Comparison of ENCODE assay signal across 16 mouse cellular contexts in genomic region chr4:153929921-153930320, GRCm38 (mm10). TPM values are rescaled to one million over a fixed set of nuclear protein-coding genes. Genes with fewer than 3 reads are reported as not detected.
DNase-seq lines count a peak whose midpoint lies in the region; ATAC-seq lines count a peak whose summit lies in the region.
"Had no signal": no experiment of that assay in that cellular context is flagged by ENCODE, and none has a peak within 500 bp of the region (broad histone marks: within the 10 kb centered on the region; RNA-seq: fewer than 3 reads in every experiment).

No protein-coding gene starts in this region.

- H3K4me1 ChIP-seq in forebrain, embryonic 13.5 days = peaks cover 12% of the 10 kb centered on the region; the same call in 1 of the 2 replicates
- peaks cover 9% of the 10 kb centered on the region for H3K4me1 ChIP-seq in forebrain, embryonic 12.5 days
- no peaks in the 10 kb centered on the region for H3K4me1 ChIP-seq in intestine, embryonic 15.5 days (replicated peaks)
- H3K4me1 ChIP-seq: heart, embryonic 12.5 days; kidney, embryonic 15.5 days had no signal

- H3K27ac ChIP-seq in forebrain, embryonic 13.5 days = no peak overlapping the region
- H3K27ac ChIP-seq in forebrain, embryonic 12.5 days = no peak overlapping the region
- H3K27ac ChIP-seq in intestine, embryonic 15.5 days = no peak overlapping the region
- H3K27ac ChIP-seq: kidney, embryonic 15.5 days had no signal

- H3K4me2 ChIP-seq in forebrain, embryonic 13.5 days = no peak overlapping the region
- H3K4me2 ChIP-seq in forebrain, embryonic 12.5 days = no peak overlapping the region
- no peak overlapping the region for H3K4me2 ChIP-seq in intestine, embryonic 15.5 days (replicated peaks)
- H3K4me2 ChIP-seq: heart, embryonic 12.5 days; kidney, embryonic 15.5 days; liver, embryonic 11.5 days had no signal

- 61% methylated on average over 4 of the region's 4 CpGs for WGBS in forebrain, embryonic 13.5 days
- WGBS in forebrain, embryonic 12.5 days = 84% methylated on average over 4 of the region's 4 CpGs
- 77% methylated on average over 4 of the region's 4 CpGs for WGBS in intestine, embryonic 15.5 days

- peak; percentile 55; the same call in 1 of the 2 replicates for ATAC-seq in forebrain, embryonic 13.5 days
- ATAC-seq in forebrain, embryonic 12.5 days (ENCODE audit: low FRiP score) = no peak
- ATAC-seq in intestine, embryonic 15.5 days = no peak

- no peak overlapping the region for H3K4me3 ChIP-seq in forebrain, embryonic 13.5 days
- no peak overlapping the region for H3K4me3 ChIP-seq in forebrain, embryonic 12.5 days (replicated peaks)
- H3K4me3 ChIP-seq in intestine, embryonic 15.5 days (replicated peaks) = no peak overlapping the region
- H3K4me3 ChIP-seq: heart, embryonic 12.5 days; kidney, embryonic 15.5 days had no signal

- no peaks in the 10 kb centered on the region for H3K36me3 ChIP-seq in forebrain, embryonic 13.5 days (ENCODE audit: poor library complexity, severe bottlenecking)
- no peaks in the 10 kb centered on the region for H3K36me3 ChIP-seq in forebrain, embryonic 12.5 days (replicated peaks)
- H3K36me3 ChIP-seq in intestine, embryonic 15.5 days = no peaks in the 10 kb centered on the region
- H3K36me3 ChIP-seq: G1E; heart, embryonic 12.5 days; kidney, embryonic 15.5 days had no signal

- H3K27me3 ChIP-seq in forebrain, embryonic 13.5 days = 0 out of 2 replicates have a peak, but pooled peaks cover 21% of the 10 kb centered on the region
- peaks cover 7% of the 10 kb centered on the region; the same call in 1 of the 2 replicates for H3K27me3 ChIP-seq in forebrain, embryonic 12.5 days
- no peaks in the 10 kb centered on the region for H3K27me3 ChIP-seq in intestine, embryonic 15.5 days (replicated peaks)
- H3K27me3 ChIP-seq: kidney, embryonic 15.5 days had no signal

- H3K9ac ChIP-seq in forebrain, embryonic 13.5 days = no peak overlapping the region
- H3K9ac ChIP-seq in forebrain, embryonic 12.5 days = no peak overlapping the region
- no peak overlapping the region for H3K9ac ChIP-seq in intestine, embryonic 15.5 days
- H3K9ac ChIP-seq: heart, embryonic 12.5 days; kidney, embryonic 15.5 days had no signal

- DNase-seq in right cerebral cortex, postnatal 10 days (ENCODE audit: low spot score in 2 of 2) = peak; percentile 41 to 69
- no peak for DNase-seq in right cerebral cortex, postnatal 25 days
- DNase-seq in layer of hippocampus, adult 18-20 months (ENCODE audit: low spot score in 2 of 2) = peak; percentile 50 to 82
- DNase-seq in adrenal gland, adult 2 months = no peak
- DNase-seq in adrenal gland, adult (ENCODE audit: inconsistent age in 2 of 2, low spot score in 1 of 2) = no peak
- DNase-seq: embryo, embryonic 11 days; gastrocnemius, postnatal 25 days; right cerebral cortex, postnatal 4 days; thymus, postnatal 25 days had no signal

- H3K9me3 ChIP-seq in forebrain, embryonic 13.5 days (replicated peaks) = no peaks in the 10 kb centered on the region
- H3K9me3 ChIP-seq in forebrain, embryonic 12.5 days = no peaks in the 10 kb centered on the region
- no peaks in the 10 kb centered on the region for H3K9me3 ChIP-seq in intestine, embryonic 15.5 days
- H3K9me3 ChIP-seq: heart, embryonic 12.5 days; kidney, embryonic 15.5 days had no signal

RNA-seq across cellular contexts. Expression of gene A430005L14Rik, which starts 27.1 kb away (rescaled TPM):
- polyA plus RNA-seq in forebrain, embryonic 13.5 days (2015; fragmentation: Nextera tagmentation; extraction: Ambion mirVana) = 82.9 and 86.8 TPM in 2 replicates
- polyA plus RNA-seq in forebrain, embryonic 12.5 days (2016; fragmentation: Nextera tagmentation; extraction: Ambion mirVana) = 91.6 and 96.0 TPM in 2 replicates
- 10 to 100 TPM; 24.6 to 25.5 TPM for total RNA-seq in layer of hippocampus, adult 18-20 months (2021)
- 10 to 100 TPM; 18.0 to 19.9 TPM for total RNA-seq in adrenal gland, adult 2 months (2021)
- 45.5 and 47.9 TPM in 2 replicates for polyA plus RNA-seq in adrenal gland, adult 2 months (2012; rRNA removed)
- 68.1 and 70.1 TPM in 2 replicates for polyA plus RNA-seq in intestine, embryonic 15.5 days (2015; fragmentation: Nextera tagmentation; extraction: Ambion mirVana)

RNA-seq across cellular contexts. Expression of gene Dffb, which starts 45.0 kb away (rescaled TPM):
- polyA plus RNA-seq in forebrain, embryonic 13.5 days (2015; fragmentation: Nextera tagmentation; extraction: Ambion mirVana) = 12.4 and 12.7 TPM in 2 replicates
- 9.9 and 11.9 TPM in 2 replicates for polyA plus RNA-seq in forebrain, embryonic 12.5 days (2016; fragmentation: Nextera tagmentation; extraction: Ambion mirVana)
- total RNA-seq in layer of hippocampus, adult 18-20 months (2021) = 10 to 100 TPM; 11.1 to 12.7 TPM
- total RNA-seq in adrenal gland, adult 2 months (2021) = 1 to 10 TPM; 2.9 to 3.7 TPM
- 12.7 and 13.5 TPM in 2 replicates for polyA plus RNA-seq in adrenal gland, adult 2 months (2012; rRNA removed)
- polyA plus RNA-seq in intestine, embryonic 15.5 days (2015; fragmentation: Nextera tagmentation; extraction: Ambion mirVana) = 14.1 and 15.3 TPM in 2 replicates

RNA-seq across cellular contexts. Expression of gene Cep104, which starts 45.1 kb away (rescaled TPM):
- polyA plus RNA-seq in forebrain, embryonic 13.5 days (2015; fragmentation: Nextera tagmentation; extraction: Ambion mirVana) = 19.9 and 20.4 TPM in 2 replicates
- 21.4 and 22.5 TPM in 2 replicates for polyA plus RNA-seq in forebrain, embryonic 12.5 days (2016; fragmentation: Nextera tagmentation; extraction: Ambion mirVana)
- 10 to 100 TPM; 31.2 to 32.3 TPM for total RNA-seq in layer of hippocampus, adult 18-20 months (2021)
- total RNA-seq in adrenal gland, adult 2 months (2021) = 10 to 100 TPM; 25.6 to 25.7 TPM
- 18.4 and 22.4 TPM in 2 replicates for polyA plus RNA-seq in adrenal gland, adult 2 months (2012; rRNA removed)
- polyA plus RNA-seq in intestine, embryonic 15.5 days (2015; fragmentation: Nextera tagmentation; extraction: Ambion mirVana) = 10.8 and 11.0 TPM in 2 replicates

Comparison
In these comparisons a context has a peak if more than half of its experiments do, and no peak if none do; other contexts are left out.
1. DNase-seq: peak in right cerebral cortex, postnatal 10 days (2 of 2) and layer of hippocampus, adult 18-20 months (2 of 2); none in right cerebral cortex, postnatal 25 days (single experiment), adrenal gland, adult 2 months (single experiment) and adrenal gland, adult (0 of 2).